Mouse (Mus musculus) kidney, adult 8-10 months (tissue): ENCODE measurements around the gene Fgr.
"Not testable (repeated sequence)": the region's sequence is repeated elsewhere in the genome, so short reads cannot be mapped to it uniquely, and the experiment has no call there.

Source experiments
- DNase-seq, 2 experiments: peaks; one replicate each; pipeline ENCODE4 v3.0.0; 2022

Gene Fgr

DNA sequence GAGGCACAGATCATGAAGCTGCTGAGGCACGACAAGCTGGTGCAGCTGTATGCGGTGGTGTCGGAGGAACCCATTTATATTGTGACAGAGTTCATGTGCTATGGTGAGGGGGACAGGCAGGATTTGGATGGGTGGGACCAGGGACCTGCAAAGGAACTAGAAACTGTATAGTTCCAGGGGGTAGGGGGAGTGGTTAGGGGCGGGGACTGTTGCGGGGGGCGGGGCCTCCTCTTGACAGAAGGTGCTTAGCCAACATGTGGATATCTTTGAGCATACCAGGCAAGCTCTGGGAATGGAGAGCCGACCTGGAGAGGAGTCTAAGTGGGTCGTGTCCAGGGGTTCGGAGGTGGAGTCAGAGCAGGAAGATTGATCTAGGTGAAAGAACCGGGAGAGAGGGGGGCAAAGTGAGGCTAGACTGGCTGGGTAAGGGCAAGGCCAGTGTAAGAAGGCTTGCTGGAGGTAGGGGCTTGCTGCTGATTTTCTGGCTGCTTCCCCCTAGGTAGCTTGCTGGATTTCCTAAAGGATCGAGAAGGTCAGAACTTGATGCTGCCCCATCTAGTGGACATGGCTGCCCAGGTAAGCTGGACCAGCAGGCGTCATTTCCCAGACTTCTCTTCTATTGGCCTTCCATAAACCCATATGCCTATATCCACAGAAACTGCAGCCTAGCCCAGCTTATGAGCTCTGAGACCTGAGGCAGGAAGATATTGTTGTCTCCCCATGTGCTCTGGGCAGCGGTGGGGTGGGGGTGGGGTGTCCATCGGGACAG is 23.8 kb downstream of the Fgr start:
- no peak for DNase-seq

DNA sequence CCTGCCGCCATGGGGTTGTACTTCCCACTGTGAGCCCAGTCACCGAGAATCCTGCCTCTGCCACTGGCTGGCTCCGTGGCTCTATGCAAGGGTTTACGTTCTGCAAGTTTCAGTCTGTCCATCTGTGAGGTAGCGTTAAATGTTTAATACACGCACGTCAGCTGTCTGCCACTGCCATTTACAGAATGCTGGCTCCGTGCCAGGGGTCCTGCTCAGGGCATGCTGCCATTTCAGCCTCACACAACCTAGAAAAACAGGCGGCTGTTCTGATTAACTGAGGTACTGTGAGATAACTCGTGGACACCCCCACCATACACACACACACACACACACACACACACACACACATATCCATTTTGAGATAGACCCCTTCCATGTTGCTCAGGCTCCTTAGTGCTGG is 29.0 kb downstream of the Fgr start:
- DNase-seq: no peak

DNA sequence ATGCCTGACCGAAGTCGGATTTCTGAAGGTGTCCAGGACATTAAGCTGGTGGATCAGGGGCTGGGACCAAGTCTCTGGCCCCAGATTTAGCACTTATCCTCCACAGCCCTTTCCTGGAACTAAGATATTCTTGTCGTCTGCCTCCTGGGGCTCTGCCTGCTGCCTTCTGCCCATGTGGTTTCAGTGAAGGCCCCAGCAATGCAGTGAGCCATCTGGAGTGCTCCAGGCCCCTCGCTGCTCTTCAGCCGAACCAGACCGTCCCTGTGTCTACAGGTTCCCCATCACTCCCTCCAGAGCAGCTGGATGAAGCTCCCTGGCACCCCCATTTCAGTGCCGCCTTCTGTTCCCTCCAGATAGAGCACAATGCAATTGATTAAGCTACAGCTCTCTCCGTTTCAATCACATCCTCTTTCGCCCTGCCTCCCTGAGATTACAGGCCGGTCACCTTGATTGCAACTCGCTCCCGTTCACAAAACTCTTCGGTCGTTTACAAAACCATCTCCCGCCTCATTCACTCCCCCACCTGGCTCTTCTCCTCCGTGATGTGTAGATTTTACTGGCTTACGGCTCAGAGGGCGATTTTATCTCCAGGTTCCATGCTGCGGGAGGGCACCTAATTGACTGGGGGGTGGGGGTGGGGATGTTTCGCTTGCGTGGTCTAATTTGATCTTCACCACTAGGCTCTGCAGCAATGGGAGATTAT is 29.6 kb downstream of the Fgr start:
- DNase-seq: no peak

DNA sequence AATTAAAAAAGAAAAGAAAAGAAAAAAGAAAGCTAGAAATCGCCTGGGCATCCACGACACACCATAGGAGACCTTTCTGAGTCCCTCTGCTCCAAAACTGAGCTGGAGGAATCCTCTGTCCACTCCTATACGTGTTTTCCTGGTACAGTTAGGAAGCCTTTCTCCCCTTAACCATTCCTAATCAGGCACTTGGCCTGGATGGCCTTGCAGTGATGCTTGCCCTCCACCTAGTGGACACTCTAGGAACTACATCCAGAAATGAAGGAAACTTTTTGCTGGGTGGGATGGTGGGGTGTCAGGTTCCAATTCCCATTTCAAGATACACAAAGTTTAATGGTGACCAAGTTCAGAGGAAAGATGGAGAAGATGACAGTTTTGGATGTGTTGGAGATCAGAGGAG is 31.3 kb downstream of the Fgr start:
- DNase-seq: peak in 1 of 2 experiments; percentile 78

DNA sequence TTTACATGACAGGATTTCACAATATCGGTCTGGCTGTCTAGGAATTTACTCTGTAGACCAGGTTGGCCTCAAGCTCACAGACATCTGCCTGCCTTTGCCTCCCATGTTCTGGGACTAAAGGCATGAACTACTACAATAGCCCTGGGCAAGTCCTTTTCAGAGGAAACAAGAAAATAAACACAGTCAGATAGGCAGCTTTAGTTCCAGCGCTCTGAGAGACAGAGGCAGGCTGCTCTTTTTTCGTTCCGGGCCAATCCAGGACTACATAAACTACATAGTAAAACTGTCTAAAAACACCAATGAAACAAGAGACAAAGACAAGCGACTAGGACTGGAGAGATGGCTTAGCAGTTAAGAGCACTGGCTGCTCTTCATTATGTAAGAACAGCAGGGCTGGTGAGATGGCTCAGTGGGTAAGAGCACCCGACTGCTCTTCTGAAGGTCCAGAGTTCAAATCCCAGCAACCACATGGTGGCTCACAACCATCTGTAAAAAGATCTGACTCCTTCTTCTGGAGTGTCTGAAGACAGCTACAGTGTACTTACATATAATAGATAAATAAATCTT is 32.1 kb downstream of the Fgr start:
- not testable (repeated sequence) for DNase-seq

DNA sequence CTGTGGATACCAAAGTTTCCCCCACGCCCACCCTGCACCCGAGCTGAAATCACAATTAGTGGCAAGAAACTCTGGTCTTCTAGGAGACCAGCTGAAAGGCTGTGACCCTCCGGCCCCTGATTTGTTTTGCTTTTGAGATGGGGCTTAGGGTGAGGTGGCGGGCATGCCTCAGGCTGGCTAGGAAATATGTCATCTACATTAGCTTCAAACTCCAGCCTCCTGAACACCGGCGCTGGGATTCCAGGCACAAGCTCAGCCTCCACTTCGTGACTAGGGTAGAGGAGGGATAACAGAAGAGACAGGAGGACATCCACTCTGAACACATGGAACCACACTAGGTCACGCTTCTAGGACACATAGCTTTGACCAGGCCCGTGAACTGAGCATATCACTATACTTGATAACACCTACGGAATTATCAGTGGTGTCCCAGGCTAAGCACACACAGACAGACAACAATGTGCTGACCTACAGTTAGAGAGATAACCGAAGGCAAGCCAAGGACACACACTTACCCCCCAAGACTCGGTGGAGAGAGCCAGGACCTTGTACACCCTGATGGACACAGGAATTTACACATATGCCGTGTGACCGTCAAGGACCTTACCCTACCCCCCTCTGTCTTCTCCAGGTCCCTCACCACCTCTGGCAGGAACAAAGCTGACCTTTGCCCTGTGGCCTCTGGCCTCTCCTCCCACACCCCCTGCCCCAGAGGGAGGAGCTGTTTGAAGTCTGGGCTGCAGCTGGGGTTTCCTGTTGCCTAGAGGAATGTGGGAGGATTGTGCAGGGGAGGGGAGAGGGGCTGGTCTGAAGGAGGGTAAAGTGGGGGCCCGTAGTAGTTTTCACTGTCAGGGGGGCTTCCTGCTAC is 33.9 kb downstream of the Fgr start:
- peak; percentile 76 to 80 for DNase-seq

DNA sequence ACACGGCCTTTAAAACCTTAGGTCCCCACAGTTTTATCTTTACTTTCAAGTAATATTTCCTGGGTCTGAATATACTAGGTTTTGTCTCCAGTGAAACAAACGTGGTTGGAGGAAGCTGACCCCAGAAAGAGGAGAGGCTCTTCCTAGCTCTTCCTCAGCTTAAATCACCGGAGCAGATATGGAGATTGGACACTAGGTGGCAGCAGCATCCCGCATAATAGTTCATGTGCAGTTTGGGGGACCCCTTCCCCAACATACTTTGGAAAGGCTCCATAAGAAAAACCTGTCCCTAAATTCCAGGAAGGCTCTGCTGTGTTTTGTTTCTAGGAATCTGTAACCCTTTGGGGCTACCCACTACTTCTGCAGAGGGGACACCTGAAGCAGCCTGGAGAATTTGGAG is 35.2 kb downstream of the Fgr start:
- DNase-seq: no peak

DNA sequence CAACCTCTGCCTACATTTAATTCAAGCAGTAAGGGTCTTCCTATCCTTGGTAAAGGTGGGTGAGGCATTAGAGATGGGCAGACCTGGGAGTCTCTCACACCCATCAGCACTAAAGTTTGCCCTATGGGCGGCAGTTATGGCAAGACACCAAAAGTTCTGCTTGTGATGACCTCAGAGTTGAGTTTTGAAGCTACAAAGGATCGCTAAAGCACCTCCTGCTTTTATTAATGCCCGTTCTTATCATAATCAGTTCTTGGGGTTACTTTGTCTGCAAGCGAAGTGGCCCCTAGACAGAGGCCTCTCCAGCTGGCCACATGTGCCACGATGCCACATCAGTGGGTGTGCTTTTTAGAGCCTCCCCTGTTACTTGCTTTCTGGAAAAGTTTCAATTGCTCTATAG is 35.8 kb downstream of the Fgr start:
- no peak for DNase-seq

DNA sequence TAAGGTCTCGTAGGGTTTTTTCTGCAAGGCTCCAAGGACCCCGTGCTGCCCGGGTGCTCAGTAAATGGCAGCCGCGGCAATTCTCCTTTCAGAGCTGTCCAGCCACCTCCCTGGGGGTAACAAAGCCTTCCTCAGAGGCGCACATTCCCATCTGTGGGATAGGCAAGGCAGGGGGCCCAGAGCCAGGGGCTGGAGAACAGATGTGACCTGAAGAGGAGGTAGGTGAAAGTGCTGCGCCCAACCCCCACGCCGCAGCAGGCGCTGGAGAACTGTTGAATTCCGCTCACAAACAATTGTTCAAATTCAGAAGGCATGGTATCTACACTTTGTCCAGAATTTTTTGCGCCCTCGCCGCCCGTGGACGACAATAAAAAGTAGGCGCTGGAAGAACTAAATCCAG is 36.7 kb downstream of the Fgr start:
- DNase-seq: no peak

DNA sequence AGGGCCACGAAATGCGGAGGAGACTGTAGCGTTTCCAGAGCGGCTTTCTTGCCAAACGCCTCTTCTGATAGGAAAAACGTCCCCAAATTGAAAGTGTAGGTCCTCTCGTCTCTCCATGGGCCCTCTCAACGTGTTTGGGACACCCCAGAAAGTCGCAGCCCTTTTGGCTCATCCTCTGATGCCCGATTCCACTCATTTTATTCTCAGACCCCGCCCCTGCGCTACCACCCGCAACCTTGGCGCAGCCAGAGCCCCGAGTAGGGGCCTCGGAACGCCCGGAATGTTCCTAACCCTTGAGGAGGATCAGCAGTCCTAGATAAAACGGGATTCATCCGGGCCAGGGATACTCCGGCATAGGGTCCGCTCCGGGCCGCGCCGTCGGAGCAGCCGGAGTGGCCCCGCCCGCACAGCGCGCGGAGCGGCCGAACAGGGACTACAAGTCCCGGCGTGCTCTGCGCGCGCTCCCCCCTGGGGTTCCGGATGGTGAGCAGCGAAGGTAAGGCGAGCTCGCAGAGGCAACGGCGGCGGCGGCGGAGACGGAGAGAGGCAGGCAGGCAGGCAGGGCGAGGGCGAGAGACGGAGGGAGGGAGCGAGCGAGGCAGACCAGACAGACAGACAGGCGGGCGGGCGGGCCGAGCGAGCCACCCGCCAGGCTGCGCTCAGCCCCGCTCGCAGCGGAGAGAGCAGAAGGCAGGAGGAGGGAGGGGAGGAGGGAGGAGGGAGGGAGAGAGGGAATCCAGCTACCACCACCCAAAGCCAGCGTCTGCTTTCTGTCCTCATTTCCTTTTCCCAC is 37.3 kb downstream of the Fgr start, which contains the start of gene Ahdc1:
Gene Ahdc1 (plus strand): TSS at position 233 of the 793 bp plus-strand sequence.
- peak; percentile 90 to 91 for DNase-seq

DNA sequence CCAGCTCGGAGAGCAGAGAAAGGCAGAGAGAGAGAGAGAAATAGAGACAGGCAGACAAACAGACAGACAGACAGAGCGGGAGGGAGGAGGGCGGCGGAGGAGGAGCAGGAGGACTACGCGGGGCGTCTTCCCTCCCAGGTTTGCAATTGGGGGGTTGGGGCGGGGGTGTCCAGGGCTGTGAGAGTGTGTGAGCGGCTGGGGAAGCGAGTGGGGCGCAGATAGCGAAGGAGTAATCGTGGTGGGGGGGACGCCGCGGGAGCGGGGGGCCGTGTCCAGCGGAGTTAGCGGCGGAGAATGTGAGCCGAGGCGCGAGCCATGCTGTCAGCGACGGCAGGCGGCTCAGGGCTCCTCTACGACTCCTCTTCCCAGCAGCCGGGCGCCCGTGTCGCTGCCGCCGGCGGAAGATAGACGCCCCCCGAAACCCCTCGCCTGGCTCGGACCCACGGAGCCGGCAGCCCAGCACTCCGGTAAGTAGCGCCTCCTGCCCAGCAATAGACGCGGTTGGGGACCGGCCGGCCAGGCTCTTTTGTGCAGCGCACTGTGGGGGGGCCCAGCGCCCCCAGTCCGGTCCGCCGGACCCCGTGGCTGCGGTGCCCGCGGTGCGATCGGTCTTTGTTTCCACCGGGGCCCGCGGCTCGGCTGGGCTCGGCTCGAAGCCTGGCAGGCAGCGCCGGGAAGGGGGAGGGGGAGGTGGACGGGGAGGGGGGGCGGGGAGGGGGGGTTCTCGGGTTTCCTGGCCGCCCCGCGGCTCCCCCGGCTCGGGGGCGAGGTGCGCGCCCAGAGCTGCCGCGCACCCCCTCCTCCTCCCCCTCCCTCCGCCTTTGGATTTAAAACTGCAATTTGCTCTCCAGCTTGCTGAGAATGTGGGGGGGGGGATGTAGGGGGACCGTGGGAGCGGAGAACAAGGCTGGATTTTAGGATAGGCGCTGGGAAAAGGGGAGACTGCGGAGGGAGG is 38.2 kb downstream of the Fgr start:
- no peak for DNase-seq

DNA sequence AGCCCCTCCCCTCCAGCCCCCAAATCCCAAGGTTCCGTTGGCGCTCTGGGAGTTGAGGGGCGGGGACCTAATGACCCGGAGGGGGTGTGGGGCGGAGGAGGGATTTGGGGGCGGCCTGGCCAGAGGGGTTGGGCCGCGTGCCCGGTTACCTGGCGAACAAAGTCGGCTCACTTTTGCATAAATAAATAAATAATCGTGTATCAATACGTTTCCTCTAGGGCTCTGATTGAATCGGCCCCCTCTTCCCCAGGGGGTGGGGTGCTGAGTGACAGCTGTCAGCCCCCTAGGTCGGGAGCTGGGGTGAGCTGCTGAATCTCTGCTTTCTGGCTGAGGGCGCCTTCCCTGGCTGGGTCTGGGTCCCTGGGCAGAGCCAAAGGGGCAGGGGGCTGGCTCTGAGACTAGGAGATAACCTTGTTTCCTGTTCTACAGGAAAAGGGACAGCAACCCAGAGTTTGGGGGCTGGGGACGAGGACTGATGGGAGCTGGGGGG is 38.9 kb downstream of the Fgr start:
- peak in 1 of 2 experiments; percentile 47 for DNase-seq

DNA sequence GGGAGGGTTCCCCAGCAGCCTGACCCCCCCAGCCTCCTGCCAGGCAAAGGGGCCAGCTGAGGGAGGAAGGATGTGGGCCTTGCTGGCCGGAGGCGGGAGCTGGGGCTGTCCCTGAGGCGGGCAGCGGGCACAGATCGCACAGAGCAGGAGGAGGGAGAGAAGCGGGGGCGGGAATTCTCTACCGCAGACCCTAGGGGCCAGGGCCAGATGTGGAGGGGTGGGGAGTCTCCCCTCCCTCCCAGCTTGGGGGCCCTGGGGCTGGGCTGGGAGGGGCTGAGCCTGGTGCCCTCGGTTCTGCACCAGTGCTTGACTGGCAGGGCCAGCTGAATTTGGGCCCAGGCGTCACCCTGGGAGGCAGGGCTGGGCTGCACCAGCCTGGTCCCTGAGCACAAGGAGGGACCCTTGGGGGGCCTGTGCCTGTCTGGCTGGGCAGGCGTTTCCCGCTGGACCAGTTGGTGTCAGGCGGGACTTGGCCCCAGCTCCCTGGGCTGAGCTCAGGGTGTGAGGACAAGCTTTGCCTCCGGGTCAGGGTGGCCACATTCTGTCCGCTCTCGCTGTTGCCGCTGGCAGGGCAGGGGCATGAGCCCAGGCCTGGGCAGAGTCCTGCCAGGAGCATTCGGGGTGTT is 39.5 kb downstream of the Fgr start:
- DNase-seq: peak; percentile 76

DNA sequence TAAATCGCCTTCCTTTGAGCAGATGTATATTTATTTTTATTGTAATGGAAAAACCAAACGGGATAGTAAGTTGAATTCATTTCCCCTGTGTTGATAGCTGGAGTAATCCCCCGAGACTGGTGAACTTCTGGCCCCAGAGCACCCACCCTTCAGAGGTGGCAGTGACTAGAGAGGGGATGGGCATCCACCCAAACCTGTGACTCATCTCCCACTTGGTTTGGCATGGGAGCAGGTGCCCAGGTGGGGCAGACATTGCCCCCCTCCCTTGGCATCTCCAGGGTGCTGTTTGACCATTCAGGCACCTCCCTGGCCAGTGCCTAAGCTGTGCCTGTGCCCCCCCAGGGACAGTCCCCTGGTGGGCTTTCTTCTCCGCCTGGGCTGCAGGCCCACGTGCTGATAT is 40.2 kb downstream of the Fgr start:
- no peak for DNase-seq

DNA sequence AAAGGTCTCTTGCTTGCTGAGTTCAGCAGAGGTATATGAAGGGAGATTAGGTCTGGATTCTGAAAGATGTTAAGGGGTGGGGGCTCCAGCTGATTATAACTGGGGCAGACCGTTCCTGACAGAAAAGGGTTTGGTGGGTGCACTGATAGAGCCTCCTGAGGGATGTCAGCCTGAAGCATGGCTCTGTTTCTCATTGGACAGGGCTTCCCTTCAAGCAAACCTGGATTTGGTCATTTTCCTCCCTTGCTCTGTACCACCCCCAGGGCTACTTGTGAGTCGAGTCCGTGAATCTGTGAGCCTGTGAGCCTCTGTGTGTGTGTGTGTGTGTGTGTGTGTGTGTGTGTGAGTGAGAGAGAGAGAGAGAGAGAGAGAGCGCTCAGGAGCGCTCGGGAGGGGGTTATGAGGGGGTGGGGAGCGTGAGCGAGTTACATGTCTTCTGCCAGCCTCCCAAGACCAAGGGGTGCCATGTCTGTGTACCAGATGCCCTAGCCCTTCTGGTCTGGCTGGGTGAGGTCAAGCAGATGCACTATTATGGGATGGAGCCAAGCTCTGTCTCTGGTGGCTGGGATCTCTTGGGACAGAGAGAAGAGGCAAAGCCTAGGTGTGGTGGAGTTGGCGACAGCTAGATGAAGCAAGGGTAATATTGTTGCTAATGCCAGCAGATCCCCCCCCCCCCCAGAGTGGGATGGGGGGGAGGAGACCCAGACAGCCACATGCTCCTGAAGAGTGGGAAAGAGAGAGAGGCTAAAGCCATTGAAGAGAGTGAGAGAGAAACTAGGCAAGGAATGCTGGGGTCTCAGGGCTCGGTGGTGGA is 41.2 kb downstream of the Fgr start:
- DNase-seq: no peak

DNA sequence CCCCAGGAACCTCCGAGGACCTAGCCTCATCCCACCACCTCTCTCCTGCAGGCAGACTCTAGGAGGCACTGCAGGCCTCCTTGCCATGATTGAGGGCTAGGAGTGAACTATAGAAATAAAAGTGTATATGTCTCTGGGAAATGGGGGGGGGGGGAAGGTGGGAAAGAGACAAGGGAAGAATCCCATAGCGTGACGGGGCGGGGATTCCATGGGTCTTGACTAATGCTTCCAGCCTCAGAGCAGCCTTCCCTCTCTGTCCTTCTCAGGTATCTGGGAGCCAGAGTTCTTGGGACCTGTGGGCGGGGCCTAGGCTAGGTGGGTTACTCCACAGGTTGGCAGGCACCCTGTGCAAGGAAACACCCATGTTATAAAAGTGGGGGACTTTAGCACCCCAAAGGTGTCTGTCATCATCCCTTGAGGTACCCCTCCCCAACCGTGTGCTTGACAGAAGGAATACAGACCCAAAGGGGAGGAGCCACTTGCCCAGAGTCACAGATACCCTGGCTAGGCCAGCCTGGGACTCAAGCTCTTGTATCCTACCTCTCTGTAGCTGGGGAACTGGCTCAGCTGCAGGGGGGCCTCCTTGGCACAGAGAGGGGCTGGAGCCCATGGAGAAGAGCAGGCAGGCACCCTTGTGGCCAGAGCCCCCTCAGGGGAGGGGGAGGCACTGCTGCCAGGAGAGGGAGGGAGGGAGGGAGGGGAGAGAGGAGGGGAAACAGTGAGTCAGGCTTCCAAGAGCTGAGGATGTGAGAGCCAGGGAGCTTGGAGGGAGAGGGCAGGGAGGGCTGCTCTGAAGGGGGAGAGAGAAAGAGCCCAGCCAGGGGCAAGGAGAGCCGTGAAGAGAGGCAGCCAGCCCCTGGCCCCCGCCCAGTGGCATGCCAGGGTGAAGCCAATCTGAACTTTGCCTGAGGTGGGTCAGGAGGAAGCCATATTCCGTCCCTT is 42.1 kb downstream of the Fgr start:
- no peak for DNase-seq

DNA sequence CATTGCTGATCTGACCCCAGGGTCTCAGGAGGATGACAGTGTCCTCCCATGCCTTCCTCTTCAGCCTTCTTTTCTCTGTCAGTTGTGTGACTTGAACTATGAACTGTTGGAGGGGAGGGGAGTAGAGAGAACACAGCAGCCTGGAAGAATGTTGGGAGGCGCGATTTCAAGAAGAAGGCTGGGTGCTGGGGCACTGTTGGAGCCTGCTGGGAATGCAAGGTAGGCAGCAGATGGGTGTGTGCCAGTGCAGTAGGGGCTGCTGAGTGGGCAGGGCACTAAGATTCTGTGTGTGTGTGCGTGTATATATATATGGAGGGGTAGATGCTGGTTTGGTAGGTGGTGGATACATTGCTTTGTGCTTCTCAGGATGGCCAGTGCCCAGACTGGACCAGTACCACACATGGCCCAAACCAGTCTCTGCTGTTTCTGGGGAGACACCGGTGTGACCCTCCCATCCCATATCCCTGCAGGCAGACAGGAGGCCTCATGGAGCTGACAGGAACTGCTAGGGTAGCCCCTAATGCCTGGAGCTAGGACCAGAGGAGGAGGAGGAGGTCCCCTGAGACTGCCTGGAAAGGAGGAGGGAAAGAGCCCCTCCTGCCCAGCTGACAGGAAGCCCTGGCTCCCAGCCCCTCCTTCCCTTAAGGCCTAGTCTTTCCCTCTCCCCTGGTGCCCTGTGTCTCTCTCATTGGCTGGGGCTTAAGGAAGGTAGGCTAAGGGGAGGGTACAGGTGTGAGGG is 43.0 kb downstream of the Fgr start:
- no peak for DNase-seq
